Mouse (Mus musculus): ENCODE data around the gene Tspoap1. TPM values are rescaled to one million over a fixed set of nuclear protein-coding genes. Genes with fewer than 3 reads are reported as not detected.

Tspoap1 gene
- polyA plus RNA-seq, 1 experiment from 2014 or later, result 1.2 TPM

GRCm38 (mm10) chr11:87755360-87756017 is 4.9 kb upstream of the Tspoap1 start:
- no peak overlapping the region for H3K9ac ChIP-seq (ENCODE audit: low read length)
- 62% methylated on average over 17 of the region's 17 CpGs for WGBS
- H3K27me3 ChIP-seq (ENCODE audit: control insufficient read depth, insufficient read depth, low read length), result peaks cover 12% of the 10 kb centered on the region
- H3K4me2 ChIP-seq (ENCODE audit: low read depth, low read length), result no peak overlapping the region; the same call in 1 of the 2 replicates
- H3K27ac ChIP-seq (ENCODE audit: low read length), result peak overlapping the region; percentile 17; the same call in 1 of the 2 replicates
- H3K36me3 ChIP-seq (ENCODE audit: control insufficient read depth, insufficient read depth), result no peaks in the 10 kb centered on the region
- peak overlapping the region; percentile 47 for H3K4me3 ChIP-seq (ENCODE audit: low read length)
- 0 out of 2 replicates have a peak, but pooled peaks cover 2% of the 10 kb centered on the region for H3K4me1 ChIP-seq (ENCODE audit: control insufficient read depth, insufficient read depth, low read length)
- no peaks in the 10 kb centered on the region for H3K9me3 ChIP-seq (replicated peaks; ENCODE audit: control insufficient read depth, low read length)
- ATAC-seq (replicated peaks; ENCODE audit: extremely low read depth, insufficient read depth, low FRiP score), result peak; percentile 35

- Histone ChIP-seq H3K36me3 (ENCODE audit: control insufficient read depth, insufficient read depth) (no peaks in the 10 kb centered on the region), H3K27ac (ENCODE audit: low read length) (peak overlapping the region; percentile 45), H3K9ac (ENCODE audit: low read length) (peak overlapping the region; percentile 66), H3K9me3 (replicated peaks; ENCODE audit: control insufficient read depth, low read length) (no peaks in the 10 kb centered on the region), H3K4me3 (ENCODE audit: low read length) (peak overlapping the region; percentile 47), H3K4me1 (ENCODE audit: control insufficient read depth, insufficient read depth, low read length) (0 out of 2 replicates have a peak, but pooled peaks cover 3% of the 10 kb centered on the region), H3K4me2 (ENCODE audit: low read depth, low read length) (no peak overlapping the region), H3K27me3 (ENCODE audit: control insufficient read depth, insufficient read depth, low read length) (peaks cover 21% of the 10 kb centered on the region)
- ATAC-seq (replicated peaks; ENCODE audit: extremely low read depth, insufficient read depth, low FRiP score), result no peak
- 74% methylated on average over 15 of the region's 15 CpGs for WGBS
These were observed 4.0 kb upstream of the Tspoap1 start for GRCm38 (mm10) chr11:87756251-87756820.

- 75% methylated on average over 25 of the region's 25 CpGs for WGBS
- peak overlapping the region; percentile 66 for H3K9ac ChIP-seq (ENCODE audit: low read length)
These were observed 3.1 kb upstream of the Tspoap1 start for GRCm38 (mm10) chr11:87757001-87757954.

GRCm38 (mm10) chr11:87758161-87758911 is 2.0 kb upstream of the Tspoap1 start:
- Histone ChIP-seq H3K27me3 (ENCODE audit: control insufficient read depth, insufficient read depth, low read length) (peaks cover 41% of the 10 kb centered on the region), H3K36me3 (ENCODE audit: control insufficient read depth, insufficient read depth) (no peaks in the 10 kb centered on the region), H3K27ac (ENCODE audit: low read length) (no peak overlapping the region), H3K4me1 (ENCODE audit: control insufficient read depth, insufficient read depth, low read length) (0 out of 2 replicates have a peak, but pooled peaks cover 3% of the 10 kb centered on the region), H3K4me2 (ENCODE audit: low read depth, low read length) (no peak overlapping the region), H3K9me3 (replicated peaks; ENCODE audit: control insufficient read depth, low read length) (no peaks in the 10 kb centered on the region), H3K9ac (ENCODE audit: low read length) (no peak overlapping the region), H3K4me3 (ENCODE audit: low read length) (peak overlapping the region; percentile 10; the same call in 1 of the 2 replicates)
- no peak for ATAC-seq (replicated peaks; ENCODE audit: extremely low read depth, insufficient read depth, low FRiP score)
- 71% methylated on average over 7 of the region's 7 CpGs for WGBS

More at GRCm38 (mm10) chr11:87757001-87757954, 3.1 kb upstream of the Tspoap1 start:
- H3K9me3 ChIP-seq (replicated peaks; ENCODE audit: control insufficient read depth, low read length), result no peaks in the 10 kb centered on the region
- H3K4me3 ChIP-seq (ENCODE audit: low read length), result peak overlapping the region; percentile 47
- H3K4me1 ChIP-seq (ENCODE audit: control insufficient read depth, insufficient read depth, low read length), result 0 out of 2 replicates have a peak, but pooled peaks cover 3% of the 10 kb centered on the region
- H3K27me3 ChIP-seq (ENCODE audit: control insufficient read depth, insufficient read depth, low read length), result peaks cover 30% of the 10 kb centered on the region
- H3K4me2 ChIP-seq (ENCODE audit: low read depth, low read length), result no peak overlapping the region
- peak overlapping the region; percentile 45 for H3K27ac ChIP-seq (ENCODE audit: low read length)
- ATAC-seq (replicated peaks; ENCODE audit: extremely low read depth, insufficient read depth, low FRiP score), result no peak
- H3K36me3 ChIP-seq (ENCODE audit: control insufficient read depth, insufficient read depth), result no peaks in the 10 kb centered on the region

GRCm38 (mm10) chr11:87758957-87759608 is 1.3 kb upstream of the Tspoap1 start:
- peaks cover 8% of the 10 kb centered on the region for H3K4me1 ChIP-seq (ENCODE audit: control insufficient read depth, insufficient read depth, low read length)
- ATAC-seq (replicated peaks; ENCODE audit: extremely low read depth, insufficient read depth, low FRiP score), result no peak
- H3K36me3 ChIP-seq (ENCODE audit: control insufficient read depth, insufficient read depth), result no peaks in the 10 kb centered on the region
- H3K27ac ChIP-seq (ENCODE audit: low read length), result no peak overlapping the region
- no peak overlapping the region for H3K4me3 ChIP-seq (ENCODE audit: low read length)
- H3K4me2 ChIP-seq (ENCODE audit: low read depth, low read length), result no peak overlapping the region
- H3K9me3 ChIP-seq (replicated peaks; ENCODE audit: control insufficient read depth, low read length), result no peaks in the 10 kb centered on the region
- 60% methylated on average over 4 of the region's 4 CpGs for WGBS
- peaks cover 48% of the 10 kb centered on the region for H3K27me3 ChIP-seq (ENCODE audit: control insufficient read depth, insufficient read depth, low read length)
- H3K9ac ChIP-seq (ENCODE audit: low read length), result no peak overlapping the region

GRCm38 (mm10) chr11:87759609-87760005 is 734 bp upstream of the Tspoap1 start:
- no peak overlapping the region for H3K27ac ChIP-seq (ENCODE audit: low read length)
- 4% methylated on average over 3 of the region's 3 CpGs for WGBS
- H3K27me3 ChIP-seq (ENCODE audit: control insufficient read depth, insufficient read depth, low read length), result peaks cover 53% of the 10 kb centered on the region
- H3K9me3 ChIP-seq (replicated peaks; ENCODE audit: control insufficient read depth, low read length), result no peaks in the 10 kb centered on the region
- H3K9ac ChIP-seq (ENCODE audit: low read length), result no peak overlapping the region
- H3K4me3 ChIP-seq (ENCODE audit: low read length), result no peak overlapping the region
- H3K36me3 ChIP-seq (ENCODE audit: control insufficient read depth, insufficient read depth), result no peaks in the 10 kb centered on the region
- peaks cover 12% of the 10 kb centered on the region for H3K4me1 ChIP-seq (ENCODE audit: control insufficient read depth, insufficient read depth, low read length)
- no peak overlapping the region for H3K4me2 ChIP-seq (ENCODE audit: low read depth, low read length)
- no peak for ATAC-seq (replicated peaks; ENCODE audit: extremely low read depth, insufficient read depth, low FRiP score)

GRCm38 (mm10) chr11:87761181-87761721 is 910 bp downstream of the Tspoap1 start:
- Histone ChIP-seq H3K27ac (ENCODE audit: low read length) (no peak overlapping the region), H3K36me3 (ENCODE audit: control insufficient read depth, insufficient read depth) (no peaks in the 10 kb centered on the region), H3K4me2 (ENCODE audit: low read depth, low read length) (no peak overlapping the region), H3K9ac (ENCODE audit: low read length) (no peak overlapping the region), H3K27me3 (ENCODE audit: control insufficient read depth, insufficient read depth, low read length) (peaks cover 69% of the 10 kb centered on the region), H3K4me1 (ENCODE audit: control insufficient read depth, insufficient read depth, low read length) (peaks cover 12% of the 10 kb centered on the region), H3K4me3 (ENCODE audit: low read length) (no peak overlapping the region), H3K9me3 (replicated peaks; ENCODE audit: control insufficient read depth, low read length) (no peaks in the 10 kb centered on the region)
- WGBS, result 61% methylated on average over 11 of the region's 11 CpGs
- no peak for ATAC-seq (replicated peaks; ENCODE audit: extremely low read depth, insufficient read depth, low FRiP score)
